Mouse (Mus musculus) kidney, adult 8-10 months (tissue): ENCODE data around the gene Dlg2.

ENCODE experiments used
- DNase-seq, 2 experiments: peaks; one replicate each; pipeline ENCODE4 v3.0.0; 2022

Dlg2 gene

DNA sequence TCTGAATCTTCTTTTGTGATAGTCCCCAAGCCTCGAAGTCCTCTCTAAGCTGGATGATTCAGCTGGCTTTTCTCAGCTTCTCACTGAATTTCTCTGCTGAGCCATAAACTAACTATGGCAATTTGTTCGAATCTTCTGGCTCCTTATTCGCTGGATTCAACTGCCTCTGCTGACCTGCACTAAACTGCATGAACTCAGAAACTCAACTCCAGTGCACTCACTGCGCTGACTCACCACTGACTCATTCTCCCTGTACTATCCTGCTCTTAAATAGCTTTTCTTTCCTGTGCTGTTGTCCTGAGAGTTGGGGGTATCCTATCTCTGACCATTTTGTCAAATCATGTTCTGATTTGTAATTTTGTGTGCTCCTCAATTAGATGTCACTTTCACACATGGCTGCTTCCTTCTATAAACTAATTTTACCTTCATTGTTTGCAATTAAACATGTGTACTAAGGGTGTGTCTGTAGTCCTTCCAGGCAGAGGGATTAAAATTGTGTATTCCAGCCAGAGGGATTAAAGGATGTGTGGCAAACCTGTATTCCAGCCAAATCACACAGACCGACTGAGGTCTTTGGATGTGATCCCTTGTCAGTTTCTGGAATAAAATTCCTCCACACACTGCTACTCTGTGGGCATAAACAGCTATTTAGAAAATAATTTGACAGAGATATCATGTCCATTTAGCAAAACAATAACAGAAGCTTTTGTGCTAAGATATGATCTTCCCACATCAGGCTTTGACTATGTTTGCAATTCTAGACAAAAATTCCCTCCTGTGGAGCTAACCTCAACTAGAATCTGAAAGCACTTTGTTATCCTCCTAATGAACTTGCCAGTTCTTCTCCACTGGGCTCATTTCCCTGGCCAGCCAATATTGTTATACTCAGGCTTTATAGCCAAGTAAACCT is 1115.0 kb downstream of the Dlg2 start:
- DNase-seq: no peak

DNA sequence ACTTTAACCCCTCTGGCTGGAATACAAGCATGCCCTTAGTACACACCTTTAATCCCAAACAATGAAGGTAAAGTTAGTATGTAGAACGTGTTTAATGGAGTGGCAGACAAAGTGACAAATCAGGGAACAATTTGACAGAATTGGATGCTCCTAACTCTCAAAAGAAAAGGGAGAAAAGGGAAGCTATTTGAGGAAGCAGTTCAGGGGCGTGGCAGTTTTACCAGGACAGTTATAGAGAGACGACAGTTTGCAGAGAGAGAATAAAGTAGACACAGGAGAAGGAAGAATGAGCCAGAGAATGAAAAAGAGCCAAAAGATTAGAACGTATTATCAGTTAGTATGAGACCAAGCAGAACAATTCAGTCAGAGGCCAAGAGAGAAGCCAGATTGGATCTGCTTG is 1122.1 kb downstream of the Dlg2 start:
- no peak for DNase-seq

DNA sequence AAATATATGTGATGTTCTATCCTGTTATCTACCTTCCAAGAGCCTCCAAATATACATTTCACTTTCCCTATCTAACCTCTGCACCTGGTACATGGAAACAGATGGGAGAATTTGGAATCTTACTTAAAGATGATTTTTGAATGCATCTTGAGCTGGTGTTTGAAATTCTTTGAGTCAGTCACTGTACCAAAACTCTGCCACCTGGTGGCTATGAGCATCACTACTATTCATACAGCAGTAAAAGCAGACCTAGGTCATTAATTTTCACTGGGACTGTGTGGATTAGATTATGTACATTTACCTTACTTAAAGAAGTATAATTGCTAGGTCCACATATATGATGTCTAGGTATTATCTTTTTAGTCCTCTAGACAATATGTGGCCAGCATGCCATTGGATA is 1124.8 kb downstream of the Dlg2 start:
- DNase-seq: no peak

DNA sequence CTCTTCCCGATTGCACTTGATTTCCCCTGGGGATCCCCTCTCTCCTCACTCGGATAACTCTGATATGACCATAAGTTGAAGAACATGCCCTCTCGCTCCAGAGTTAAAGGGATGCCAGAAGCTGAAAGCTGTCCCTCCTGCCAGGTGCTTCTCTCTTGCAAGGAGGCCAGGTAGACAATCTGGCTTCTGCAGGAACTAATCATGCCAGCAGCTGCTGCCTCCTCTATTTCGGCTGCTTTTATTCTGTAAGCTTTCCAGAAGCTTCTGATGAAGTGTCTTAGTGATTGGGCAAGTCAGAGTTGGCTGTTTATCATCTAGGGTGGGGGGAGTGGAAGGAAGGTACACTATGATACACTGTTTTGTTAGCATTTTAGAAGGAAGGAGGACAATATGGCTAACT is 1127.1 kb downstream of the Dlg2 start:
- no peak for DNase-seq

DNA sequence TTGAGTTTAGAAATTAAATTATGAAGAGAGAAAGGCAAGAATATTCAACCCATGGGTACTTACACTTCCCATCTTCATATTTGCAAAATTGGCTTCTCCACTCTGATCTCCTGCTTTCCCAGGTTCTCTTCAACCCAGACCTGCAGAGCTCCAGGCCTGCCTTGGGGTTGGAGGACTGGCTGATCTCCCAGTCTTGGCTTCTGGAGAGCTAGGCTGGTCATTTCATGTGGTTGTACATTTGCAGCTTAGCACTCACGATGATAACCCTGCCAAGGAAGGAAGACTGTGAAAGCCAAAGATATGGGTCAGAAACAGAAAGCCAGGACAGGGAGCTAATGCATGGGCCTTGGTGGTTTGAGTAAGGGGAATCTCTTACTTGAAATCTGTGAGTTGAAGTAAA is 1176.6 kb downstream of the Dlg2 start:
- DNase-seq: no peak

DNA sequence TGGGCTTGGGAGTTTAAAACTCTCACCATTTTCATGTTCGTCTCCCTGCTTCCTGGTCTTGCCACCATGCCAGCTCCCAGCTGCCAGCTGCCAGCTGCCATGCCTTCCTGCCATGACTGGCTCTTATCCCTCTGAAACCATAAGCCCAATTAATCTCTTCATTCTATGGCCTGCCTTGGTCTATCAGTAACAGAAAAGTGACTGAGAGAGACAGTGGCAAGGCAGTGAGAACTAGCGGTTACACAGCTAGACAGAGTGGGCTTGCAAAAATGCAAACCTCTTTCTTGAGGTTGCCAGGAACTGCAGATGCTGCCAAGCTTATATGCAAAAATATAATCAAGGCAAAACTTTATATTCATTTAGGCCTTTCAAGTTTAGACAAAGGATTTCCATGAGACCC is 1183.0 kb downstream of the Dlg2 start:
- DNase-seq: no peak

DNA sequence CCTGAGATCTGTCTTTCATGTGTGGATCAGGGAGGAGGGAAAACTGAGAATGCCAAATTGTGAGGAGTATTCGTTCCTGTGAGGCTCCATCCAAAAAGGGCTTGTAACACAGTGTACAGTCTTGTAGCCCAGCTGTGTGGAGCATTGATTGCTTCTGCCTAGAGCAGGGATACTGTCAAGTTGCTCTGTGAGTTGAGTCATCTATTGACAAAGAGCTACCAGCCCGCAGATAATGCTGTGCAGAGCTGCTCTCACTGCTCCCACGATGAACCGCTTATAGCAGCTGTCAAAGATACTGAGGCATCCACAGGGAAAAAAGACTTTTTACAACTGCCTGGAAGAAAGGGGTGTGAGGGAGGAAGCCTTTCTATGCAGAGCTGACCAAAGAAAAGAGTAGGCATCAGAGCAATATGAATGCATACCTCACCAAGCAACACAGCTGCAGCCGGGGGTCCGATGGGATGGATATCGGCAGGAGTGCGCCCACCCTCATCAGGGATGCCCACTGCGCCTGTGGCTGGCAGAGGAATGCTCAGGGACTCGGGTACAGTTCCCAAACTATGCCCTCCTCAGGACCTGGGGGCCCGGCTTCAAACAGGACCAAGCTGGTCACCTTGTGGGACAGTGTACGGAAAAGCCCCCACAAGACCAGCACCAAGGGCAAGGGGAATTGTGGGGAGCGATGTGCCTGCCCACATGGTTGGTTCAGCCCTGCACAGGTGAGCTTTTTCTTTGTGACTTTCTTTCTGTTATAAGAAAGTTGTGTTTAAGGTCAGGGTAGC is 1196.0 kb downstream of the Dlg2 start:
- no peak for DNase-seq

DNA sequence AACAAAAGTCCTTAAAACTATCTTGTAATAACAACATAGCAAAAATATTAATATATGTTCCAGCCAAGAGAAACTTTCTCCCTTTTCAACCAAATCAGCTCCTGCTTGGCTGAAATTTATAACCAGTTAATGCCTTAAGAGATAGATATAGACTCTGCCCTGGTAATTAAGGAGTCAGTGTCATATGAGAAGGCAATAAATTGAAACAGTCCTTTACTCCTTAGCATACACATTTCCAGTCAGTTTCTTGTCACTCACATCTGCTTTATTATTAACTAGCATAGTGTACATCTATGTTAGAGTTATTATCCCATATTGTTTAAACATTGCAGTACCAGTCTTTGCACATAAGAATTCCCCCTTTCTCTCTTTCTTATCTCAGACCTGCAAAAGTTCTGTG is 1197.9 kb downstream of the Dlg2 start:
- DNase-seq: no peak

DNA sequence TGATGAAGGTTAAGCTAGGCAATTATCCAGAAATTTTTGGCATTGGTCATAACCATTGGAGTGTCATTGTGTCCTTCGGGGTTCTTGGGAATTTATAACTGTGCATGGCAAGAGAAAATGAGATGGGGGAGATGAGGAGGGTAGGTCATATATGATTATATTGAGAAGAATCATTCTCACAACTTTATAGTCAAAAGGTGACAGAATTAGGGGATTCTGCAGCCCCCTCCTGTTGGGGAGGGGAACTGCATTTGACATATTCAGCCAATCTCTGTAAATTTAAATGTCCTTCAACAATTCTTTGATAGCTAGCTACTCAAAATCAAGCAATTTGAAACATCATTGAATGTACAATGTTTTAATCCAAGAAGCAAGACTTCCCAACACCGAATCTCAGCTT is 1201.5 kb downstream of the Dlg2 start:
- DNase-seq: no peak

DNA sequence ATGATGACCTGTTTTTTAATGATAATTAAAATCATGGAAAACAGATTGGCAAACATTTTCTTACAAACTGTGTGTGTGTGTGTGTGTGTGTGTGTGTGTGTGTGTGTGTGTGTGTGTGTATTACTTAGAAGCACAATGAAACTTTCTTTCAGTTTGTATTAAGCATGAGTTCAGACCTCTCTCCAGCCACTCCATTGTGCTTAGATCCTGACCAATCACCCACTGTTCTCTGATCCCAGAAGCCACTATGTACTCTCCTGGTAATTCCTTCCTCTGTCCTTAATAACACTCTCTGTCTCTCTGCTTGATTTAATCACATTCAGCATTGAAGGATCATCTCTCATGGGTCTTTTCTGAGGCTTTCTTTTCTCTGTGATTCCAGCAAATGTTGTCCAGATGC is 1211.5 kb downstream of the Dlg2 start:
- no peak for DNase-seq

DNA sequence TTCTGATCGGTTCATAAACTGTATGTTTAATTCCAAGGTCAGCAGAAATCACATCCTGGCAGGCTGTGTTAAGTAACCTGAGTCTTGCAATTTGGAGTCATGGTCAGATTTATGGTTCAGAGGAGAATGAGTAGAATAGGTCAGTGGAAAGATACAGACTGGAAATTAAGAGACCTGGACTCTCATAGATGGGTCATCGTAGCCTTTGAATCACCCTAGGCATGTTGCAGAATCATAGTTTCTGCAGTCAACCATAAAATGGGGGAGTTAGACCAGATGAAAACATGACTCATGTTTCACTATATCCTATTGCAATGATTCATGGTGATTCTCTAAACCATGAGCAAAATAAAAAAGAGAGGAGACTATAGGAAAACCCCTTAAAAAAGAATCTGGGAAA is 1213.4 kb downstream of the Dlg2 start:
- no peak for DNase-seq

DNA sequence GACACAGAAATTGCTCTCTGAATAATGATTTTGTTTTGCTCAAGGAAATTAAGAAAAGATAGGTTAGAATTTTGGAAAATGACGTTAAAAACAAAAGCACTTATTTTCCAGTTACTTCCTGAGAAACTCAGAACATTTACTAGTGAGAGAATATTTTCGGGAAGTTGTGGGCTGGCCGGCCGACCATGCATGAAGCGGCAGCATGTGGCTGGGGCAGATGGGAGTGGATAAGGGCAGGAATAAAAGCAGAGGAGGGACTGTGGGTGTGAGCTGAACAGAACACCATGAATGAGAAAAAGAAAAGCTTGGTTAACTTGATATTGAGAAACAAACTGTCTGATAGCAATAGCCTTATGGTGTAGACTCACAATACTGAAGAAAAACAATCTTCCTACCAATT is 1233.4 kb downstream of the Dlg2 start:
- DNase-seq: no peak

DNA sequence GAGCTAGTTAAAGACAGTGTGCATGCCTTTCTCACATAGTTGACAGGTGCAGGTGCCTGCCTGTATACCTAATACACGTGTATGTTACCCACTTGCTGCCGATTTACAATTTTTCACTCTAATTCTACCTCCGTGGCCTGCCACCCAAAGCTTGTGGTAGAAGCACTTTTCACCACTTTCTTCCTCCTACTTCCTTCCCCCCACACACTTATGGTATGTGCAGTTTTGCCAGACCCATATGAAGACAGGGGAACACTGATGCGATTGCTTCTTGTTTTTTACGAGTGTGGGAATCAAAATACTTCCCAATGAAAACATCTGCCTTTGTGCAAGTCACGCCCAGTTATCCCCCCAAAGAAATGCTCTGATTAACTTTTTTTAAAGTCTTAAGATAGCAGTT is 1234.7 kb downstream of the Dlg2 start:
- DNase-seq: no peak

DNA sequence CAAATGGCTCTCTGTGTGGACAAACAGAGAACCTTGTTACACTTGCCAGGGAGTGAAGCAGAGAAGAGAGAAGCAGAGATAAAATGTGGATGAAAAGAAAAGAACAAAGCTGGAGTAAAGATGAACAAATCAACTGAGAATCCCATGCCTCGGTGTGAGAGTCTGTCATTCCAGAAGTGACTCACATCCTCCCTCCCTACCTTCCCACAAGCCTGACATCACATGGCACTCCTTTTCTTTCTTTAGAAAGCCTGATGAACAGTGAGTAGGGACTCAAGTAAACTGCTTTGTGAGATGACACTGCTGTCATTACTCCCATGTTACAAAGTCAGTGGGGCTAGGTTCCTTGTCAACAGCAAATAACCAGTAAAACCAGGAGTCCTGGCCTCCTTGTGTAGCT is 1239.3 kb downstream of the Dlg2 start:
- DNase-seq: no peak

DNA sequence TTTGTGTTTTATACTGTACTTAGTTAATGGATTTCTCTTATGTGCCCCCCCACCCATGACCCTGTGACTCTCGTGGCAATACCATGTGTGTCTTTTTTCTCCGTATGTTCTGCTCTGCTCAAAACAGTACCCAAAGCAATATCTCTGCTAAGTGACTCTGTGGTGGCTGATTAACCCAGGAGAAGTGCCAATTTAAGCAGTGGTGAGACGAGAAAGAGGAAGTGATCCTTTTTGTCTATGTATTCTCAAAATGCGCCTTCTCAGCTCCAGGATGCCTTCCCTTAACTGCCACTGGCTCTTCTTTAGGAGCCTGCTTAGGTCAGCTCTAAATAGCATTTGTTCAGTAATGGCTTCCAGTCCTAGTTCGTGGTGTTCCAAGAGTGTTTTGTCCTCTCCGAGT is 1240.2 kb downstream of the Dlg2 start:
- no peak for DNase-seq

DNA sequence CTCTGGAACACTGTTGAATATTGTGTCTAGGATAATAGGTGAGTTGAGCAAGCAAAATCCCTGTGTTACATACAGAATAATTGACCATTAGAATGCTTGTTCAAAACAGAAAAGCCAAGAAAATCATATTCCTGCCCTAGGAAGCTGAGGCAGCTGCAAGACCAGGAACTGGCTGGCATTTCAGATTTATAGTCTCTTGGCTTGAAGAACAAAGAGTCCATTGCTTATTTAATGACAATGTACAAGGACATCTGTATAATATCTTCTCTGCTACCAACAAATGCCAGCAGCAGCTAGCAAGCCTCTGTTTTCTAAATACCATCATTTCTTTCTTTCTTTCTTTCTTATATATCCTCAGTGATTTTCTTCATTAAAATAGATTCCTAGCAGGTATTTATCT is 1243.8 kb downstream of the Dlg2 start:
- DNase-seq: no peak

DNA sequence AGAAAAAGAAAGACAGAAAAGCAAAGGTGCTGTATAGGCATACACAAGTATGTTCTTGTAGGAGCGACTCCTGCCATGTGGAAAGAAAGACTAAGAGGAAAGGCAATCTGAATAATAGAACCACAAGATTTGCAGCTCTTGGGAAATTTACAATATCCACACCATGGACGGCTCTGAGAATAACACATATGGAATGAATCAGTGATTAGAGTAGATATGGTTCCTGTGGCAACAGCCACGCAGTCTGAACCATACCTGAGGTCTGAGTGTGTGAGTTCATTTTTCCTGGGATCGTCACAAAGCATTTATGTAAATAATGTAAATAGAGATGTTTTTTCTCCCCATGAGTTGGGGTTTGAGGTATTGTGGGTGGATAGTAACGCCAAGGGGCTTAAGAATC is 1247.9 kb downstream of the Dlg2 start:
- no peak for DNase-seq

DNA sequence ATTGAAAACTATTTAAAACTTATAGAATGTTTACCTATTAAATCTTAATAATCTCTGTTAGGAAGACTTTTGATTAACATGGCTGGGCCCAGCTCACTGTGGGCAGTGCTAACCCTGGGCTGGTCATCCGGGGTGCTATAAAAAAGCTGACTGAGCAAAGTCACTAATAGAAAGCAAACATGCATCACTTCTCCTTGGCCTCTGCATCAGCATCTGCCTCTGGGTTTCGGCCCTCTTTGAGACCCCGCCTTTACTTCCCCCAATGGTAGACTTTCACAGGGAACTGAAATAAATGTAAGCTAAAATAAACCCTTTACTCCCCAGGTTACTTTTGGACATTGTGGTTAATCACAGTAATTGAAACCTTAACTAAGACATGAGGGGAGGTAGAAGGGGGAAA is 1264.3 kb downstream of the Dlg2 start:
- no peak for DNase-seq

DNA sequence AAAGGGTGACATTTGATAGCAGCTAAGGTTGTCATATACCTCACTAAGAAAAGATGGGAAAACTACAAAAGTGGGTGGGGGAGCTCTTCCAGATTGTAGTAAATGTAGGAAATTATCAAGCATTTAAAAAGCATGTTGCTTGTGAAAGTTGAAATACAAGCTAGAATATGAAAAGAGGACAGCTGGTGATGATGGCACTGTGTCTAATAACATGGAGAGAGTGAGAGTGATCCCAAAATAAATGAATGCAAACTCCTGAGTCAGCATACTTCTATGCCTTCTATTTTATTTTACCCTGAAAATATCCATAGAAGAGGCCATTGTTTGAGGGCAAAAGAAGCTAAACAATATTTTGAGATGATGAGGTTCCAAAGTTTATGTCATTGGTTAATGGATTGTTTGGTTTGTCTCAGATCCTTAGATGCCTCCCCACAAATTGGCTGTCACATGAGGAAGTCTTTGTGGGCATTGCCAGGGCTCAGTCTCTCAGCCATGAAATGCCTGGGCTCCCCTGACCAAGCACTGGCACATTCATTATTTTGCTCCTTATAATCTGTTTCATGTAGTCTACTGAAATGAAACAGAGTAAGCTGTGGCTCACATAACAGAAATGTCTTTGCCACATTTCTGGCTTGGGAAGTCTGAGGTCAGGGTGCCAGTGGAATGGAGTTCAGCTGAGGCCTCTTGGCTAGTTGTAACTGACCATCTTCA is 1276.8 kb downstream of the Dlg2 start:
- DNase-seq: no peak

DNA sequence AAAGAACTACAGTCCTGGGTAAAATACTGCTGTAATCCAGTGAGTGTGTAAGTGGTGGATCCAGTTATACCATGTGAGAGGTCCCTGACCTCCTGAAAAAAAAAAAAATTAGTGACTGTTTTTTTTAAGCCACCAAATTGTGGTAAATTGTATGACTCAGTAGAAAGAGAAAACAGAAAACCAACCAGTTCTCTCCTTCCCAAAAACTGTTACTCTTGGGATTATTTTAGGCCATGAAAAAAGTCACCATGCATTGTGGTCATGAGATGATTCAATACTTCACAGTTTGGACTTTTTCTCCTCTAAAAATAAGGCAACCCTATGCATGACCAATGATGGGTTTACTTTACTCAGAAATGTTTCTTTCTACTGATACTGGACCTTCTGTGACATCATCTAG is 1291.2 kb downstream of the Dlg2 start:
- DNase-seq: no peak

DNA sequence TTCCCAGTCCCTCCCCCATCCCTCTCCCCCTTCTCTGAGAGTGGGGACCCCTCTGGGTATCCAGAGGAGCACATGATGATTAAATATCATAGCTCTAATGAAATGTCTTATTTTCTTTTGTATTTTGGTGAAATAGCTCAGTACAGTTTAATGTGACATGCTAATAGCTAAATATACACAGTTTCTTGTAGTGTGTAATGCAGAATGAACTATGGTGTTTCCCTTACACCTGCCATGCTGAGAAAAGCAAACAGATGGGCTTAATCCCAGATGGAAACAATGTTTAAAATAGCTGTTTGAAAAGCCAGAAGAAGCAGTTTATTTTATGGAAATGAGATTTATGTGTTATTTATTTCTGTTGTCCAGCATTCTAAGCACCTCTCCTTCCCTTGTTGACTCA is 1302.2 kb downstream of the Dlg2 start:
- DNase-seq: no peak

DNA sequence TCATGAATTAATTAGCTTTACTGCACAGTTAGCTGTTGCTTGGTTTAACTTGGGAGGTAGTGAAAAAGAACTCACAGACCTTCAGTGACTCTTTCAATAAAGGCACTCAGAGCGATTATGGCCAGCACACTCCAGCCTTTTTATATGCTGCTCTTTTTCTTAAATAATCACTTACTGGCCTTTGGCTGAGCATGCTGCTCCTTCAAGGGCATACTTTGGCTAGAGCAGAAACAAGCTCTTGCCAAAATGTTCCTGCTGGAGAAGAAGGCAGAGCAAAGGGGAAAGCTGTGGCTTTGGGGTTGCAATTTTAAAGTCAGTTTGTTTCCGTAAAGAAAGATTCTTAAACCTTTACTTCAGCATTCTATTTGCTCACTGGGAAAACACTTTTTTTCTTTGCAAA is 1308.1 kb downstream of the Dlg2 start:
- DNase-seq: no peak

DNA sequence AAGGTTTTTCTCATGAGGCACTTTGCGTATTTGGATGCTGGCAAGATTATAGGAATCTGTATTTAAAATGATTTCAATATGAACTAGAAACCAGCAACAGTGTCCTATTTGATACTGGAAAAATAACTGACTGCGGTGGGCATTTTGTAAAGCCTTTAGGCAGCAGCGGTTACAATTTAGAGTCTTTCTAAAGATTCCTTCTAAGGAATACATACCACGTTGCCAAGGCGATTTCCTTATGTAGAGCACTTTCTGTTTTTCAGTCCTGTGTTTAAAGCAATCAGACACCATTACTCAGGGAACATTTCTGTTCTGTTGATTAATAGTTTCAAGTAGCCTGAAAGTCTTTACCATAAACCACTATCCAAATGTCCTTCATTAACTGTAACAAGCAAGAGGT is 1309.0 kb downstream of the Dlg2 start:
- no peak for DNase-seq

DNA sequence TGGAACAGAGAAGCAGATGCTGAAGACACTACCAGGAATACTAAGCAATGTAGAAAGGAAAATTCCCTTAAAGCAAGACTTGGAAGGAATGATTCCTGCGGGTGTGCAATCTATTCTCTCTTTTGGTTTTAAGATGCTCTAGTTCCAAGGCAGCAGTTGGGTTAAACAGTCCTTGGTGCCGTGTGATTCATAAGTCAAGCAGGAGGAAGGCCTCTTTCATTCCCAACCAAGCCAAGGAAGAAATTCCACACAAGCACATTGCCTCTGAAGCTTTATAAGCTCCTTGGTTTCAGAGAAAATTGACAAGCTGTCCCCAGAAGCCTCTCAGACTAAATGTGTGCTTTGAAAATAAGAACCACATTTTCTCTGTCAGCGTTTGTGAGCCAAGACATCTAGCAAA is 1309.4 kb downstream of the Dlg2 start:
- no peak for DNase-seq
